Mouse (Mus musculus) layer of hippocampus, postnatal 25 days (tissue): ENCODE results near the gene Hccs. TPM values are rescaled to one million over a fixed set of nuclear protein-coding genes. Genes with fewer than 3 reads are reported as not detected.
"Not testable (repeated sequence)": the region's sequence is repeated elsewhere in the genome, so short reads cannot be mapped to it uniquely, and the experiment has no call there.

Source experiments
- DNase-seq, 2 experiments: peaks; one replicate each; pipeline ENCODE4 v3.0.0; 2022; ENCODE audit warnings: mixed read lengths in 2 of 2, low spot score in 1 of 2; ENCODE audit errors: extremely low spot score in 1 of 2
- total RNA-seq, 2 experiments: library from RNA; stranded (reverse); gene quantifications; 2 replicates each; pipeline ENCODE4 v1.2.3; 2021

Gene Hccs
- 10 to 100 TPM; 21.3 to 24.7 TPM for total RNA-seq

- DNase-seq = peak; percentile 53 to 67
Observed at GRCm38 (mm10) chrX:169319945-169320667, at the start of gene Hccs. Hccs (minus strand) TSS chrX:169320372.

DNA sequence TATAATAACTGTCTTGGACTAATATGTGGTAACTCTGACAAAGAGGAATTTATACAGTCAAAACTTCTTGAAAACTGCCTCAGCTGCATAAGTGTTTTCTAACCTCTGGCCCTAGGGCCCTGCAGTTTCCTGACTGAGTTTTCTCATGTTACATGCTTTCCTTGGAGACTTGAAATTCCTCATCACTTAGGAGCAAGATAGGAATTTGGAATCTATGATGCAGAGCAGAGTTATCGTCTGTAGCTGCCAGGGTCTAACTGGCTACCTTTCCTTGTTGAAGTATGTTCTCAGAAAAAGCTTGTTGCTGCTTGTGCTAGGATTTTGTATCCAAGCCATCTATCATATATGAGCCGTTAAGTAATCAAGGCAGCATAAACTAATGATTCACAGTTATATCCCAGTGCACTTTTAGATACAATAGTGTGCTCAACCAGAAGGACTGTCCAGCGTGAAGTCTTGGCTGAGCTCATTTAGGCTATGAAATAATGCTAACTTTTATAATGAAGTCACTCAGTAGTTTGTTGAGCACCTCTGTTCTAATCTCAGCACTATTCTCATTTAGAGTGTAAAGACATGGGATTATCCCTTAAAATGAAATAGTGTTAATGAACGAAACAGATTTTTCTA, 37.1 kb upstream of the Hccs start:
- no peak for DNase-seq

DNA sequence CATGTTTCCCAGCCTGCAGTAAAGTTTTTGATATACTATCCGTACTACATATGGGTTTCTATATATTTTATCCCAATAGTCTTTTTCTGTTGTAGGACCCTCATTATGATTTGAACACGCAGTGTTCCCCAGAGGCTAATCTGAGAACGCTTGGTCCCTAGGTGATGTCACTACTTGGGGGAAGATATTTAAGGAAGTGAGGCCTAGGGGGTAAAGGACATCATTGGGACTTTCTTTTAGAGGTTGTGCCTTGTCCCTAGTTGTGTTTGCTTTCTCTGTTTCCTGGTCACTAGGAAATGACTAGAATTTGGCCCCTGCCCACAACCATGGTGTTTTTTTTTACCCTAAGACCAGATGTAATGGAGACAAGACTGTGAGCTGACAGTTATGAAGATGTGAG, 18.0 kb upstream of the Hccs start:
- DNase-seq = no peak

- no peak for DNase-seq
Observed at GRCm38 (mm10) chrX:169337559-169337958, 17.4 kb upstream of the Hccs start.

GRCm38 (mm10) chrX:169332264-169332663, 12.1 kb upstream of the Hccs start:
- peak; percentile 28 to 62 for DNase-seq

GRCm38 (mm10) chrX:169325929-169326595, 5.9 kb upstream of the Hccs start:
- DNase-seq = no peak

DNA sequence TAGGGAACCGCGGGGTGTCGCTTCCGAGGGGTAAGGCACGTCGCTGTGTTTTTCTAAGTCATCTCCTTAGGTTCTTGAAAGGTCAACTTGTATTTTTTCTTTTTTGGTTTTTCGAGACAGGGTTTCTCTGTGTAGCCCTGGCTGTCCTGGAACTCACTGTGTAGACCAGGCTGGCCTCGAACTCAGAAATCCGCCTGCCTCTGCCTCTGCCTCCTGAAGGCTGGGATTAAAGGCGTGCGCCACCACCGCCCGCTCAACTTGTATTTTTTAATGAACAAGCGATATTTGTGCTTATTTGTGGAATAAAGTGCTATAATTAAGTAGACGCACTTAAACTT, 465 bp upstream of the Hccs start:
- DNase-seq = not testable (repeated sequence)

DNA sequence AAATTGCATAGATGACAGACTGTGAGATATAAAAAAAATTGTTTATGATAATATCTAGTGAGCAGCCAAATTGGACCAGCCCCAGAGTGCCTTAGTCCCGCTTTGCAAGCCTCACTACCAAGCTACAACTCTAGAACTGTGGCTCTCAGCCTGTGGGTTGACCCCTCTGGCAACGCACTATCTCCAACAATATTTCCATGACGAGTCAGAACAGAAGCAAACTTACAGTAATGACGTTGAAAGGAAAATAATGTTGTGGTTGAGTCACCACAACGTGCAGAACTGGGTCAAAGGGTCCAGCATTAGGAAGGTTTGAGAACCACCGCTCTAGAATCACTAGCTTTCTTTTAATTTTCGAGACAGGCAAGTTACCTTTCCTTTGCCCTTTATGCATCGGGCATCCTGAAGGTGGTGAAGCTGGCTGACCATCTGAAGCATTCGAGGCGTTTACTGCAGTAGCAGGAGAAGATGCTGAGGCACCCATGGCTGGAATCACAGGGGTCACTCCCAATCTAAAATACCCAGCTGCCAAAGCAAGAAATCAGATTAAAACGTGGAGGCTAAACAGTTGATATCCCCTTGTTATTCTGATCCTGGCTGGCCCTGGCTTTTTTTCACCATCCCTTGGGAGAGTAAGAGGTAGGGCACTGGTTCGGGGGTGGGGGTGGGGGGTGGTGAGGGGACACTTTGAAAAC, 959 bp downstream of the Hccs start:
- DNase-seq = no peak

DNA sequence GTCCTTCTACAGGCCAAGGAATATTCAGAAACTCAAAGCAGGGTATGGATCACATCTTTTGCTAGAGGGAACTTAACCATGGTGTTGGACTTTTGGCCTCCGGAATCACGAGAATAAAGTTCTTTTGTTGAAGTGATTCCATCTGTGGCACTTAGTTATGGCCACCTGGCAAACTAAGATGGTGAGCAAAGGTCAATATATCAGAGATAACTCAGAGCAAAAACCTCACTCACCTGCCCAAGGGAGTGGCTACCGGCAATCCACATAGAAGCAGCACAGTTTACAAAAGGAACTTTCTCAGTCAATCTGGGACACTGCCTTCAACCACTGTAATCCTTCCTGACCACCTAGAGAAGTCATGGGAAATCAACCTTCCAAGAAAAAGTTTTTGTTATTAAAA, 11.6 kb downstream of the Hccs start:
- DNase-seq = no peak

DNA sequence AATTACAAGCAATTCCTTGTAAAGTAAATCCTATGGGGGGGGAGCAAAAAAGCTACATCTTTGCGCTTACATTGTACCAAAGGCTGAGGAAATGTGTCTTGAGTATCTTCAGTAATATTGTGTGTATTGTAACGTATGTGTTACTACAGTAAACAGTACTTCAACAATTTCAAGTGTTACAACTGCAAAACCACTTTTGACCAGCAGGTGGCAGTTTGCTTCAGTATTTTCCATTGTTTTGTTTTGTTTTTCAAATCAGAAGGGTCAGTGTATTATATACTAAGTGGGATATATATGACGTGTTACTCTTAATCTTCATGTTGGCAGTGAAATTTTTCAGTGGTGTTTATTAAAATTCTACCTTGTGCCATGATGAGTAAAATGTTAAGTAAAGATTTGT, 16.2 kb downstream of the Hccs start:
- DNase-seq = peak in 1 of 2 experiments; percentile 57

- no peak for DNase-seq
Observed at GRCm38 (mm10) chrX:169302271-169303045, 17.7 kb downstream of the Hccs start.

DNA sequence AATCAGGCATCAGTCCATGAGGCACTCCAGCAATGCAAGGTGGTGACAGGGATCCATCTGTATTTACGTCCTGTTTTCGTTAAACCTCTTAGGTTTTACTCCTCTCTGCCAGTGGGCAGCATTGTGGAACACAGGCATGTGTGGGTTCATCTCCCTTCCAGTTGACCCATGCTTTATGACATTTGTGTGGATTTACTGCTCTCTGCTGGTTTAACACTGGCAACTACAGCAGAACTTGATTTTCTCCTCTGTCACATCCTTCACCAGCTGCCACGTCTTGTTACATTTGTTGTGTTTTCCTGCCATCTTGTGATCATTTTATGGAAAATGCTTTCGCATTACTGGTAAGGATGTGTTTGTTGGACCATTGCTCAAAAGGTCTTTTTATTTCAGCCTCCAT, 20.6 kb downstream of the Hccs start:
- no peak for DNase-seq

DNA sequence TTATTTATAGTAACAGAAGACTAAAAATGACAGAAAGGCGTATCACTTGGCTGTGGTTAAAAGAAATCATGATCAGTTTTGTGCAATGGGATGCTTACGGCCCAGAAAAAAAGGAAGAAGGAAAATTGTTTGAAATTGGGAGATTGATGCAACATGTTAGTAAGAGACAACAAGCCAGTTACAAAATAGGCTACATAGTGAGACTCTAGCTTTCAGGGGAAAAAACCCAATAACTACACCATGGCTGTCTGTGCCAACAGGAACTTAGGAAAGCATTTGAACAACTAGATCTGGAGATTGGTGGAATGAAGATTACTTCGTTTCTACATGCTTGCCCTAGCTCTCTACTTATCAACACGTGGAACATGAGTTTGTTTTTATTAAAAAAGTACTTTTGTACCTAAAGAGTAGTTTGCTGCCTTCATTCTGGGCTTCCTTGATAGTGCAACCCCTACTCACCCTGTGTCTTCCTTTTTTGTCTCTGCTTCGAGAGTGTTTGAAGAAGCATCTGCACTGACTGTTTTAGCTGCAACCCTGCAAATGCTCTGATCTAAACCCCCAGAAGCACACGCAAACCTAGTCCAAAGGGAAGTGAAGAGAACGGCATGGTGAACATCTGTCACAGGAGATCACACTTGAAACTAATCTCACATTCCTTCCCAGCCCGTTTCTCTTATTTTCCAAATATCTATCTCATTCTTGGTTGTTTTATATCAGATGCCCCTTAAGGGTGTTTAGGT, 56.6 kb downstream of the Hccs start:
- no peak for DNase-seq

- DNase-seq = no peak
Observed at GRCm38 (mm10) chrX:169262212-169262611, 58.0 kb downstream of the Hccs start.

DNA sequence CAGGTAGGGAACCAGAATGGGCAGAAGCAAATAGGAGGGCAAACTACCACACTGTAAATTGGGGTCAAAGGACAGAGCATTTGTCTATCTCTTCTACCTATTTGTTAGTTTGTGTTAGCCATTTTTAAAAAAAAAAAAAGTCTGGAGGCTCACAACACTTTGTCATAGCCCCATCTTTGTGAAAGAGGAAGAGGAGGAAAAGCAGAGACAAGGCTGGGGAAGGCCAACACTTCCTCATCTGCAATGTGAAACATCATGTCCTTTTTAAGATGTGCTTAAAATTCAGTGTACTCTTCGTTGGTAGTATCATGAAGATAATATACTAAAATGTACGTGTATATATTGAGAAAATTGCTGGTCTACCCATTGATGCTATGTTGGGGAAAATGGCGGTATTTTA, 59.1 kb downstream of the Hccs start:
- DNase-seq = no peak

DNA sequence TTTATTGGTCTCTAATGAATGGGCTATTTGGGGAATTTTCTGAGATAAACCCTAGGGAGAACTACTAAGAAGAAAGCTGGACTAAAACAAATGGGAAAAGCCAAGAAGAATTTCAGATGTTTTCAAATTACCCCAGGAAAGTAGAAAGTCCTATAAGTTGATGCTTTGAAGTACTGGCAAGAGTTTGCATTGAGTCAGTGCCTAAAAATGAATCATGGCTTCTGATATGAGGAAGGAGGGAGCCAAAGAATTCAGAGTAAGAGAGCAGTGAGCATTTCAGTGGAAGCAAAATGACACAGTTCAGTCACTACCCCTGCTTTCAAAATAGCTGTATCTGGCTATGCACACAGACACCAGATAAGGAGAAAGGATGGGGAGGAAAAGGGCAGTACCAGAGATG, 63.4 kb downstream of the Hccs start:
- DNase-seq = no peak

- DNase-seq = no peak
Observed at GRCm38 (mm10) chrX:169255915-169256314, 64.3 kb downstream of the Hccs start.

DNA sequence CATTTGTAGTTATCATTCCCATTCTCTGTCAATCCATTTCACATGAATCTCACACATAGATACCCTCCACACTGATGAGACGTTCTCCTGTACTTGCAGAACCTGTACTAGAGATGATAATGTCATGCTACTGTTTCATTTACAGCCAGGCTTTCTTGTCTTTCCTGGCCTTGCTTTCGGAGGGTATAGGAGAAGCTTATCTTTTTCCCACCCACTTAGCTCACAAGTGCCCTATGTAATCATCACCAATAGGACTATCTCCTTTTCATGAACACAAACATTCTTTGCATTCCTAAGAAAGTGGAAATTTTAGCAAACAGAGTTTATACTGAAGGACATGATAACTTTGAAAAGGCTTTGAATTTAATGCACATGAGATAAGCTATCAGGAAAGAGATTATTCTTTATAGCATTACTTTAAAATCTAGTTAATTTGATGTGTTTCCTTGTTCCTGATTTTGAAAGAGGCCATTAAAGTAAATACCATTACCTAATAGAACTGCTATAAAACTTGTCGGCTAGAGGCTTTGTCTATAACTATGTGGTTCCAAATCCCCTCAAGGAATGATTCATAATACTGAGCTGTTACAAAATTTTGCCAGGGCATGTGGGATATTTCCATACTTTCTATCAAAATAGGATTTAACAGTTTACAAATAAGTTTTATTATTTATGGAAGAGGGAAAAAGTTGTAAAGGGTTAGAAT, 97.7 kb downstream of the Hccs start:
- no peak for DNase-seq

DNA sequence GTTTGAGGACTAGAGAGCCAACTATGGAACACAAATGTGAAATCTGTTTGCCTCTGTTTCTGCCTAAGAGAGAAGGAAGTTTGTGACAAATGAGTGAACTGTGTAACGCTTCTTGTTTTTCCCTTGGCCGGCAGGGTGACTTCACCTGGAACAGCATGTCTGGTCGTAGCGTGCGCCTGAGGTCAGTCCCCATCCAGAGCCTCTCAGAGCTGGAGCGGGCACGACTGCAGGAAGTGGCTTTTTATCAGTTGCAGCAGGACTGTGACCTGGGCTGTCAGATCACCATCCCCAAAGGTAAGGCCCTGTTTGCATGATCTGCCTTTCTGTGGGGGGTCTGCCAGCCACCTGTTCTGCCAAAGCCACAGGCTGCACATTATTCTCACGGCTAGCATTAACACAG, 100.1 kb downstream of the Hccs start:
- no peak for DNase-seq
